Mouse (Mus musculus): ENCODE measurements around the gene Il34.
"Not testable (repeated sequence)": the region's sequence is repeated elsewhere in the genome, so short reads cannot be mapped to it uniquely, and the experiment has no call there.

Gene Il34

DNA sequence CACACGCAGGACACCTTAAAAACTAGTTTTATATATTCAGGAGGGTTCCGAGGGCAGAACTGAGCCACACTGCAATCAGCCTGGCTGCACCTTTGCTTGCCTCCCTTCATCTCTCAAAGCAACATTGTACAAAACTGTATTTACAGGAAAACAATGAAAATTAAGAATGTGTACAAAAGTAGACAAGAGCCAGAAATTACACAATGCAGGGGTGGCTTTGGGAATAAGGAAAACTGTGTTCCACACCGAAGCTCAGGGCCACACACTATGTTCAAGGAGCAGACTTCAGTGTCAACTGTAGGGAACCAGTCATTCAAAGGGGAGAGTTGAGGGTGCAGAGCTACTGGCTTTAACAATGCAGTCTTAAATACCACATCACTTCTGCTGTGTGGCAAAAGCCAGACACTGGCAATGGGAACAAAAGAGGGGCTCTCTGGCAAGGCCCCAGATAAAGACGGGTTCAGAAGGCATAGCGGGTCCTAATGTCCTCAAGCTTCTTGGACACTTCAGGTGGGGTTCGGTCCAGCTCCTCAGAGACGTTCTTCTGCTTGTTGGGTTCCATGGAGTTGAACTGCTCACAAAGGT, 4.8 kb upstream of the Il34 start:
- DNase-seq (ENCODE audit: low spot score), result no peak

DNA sequence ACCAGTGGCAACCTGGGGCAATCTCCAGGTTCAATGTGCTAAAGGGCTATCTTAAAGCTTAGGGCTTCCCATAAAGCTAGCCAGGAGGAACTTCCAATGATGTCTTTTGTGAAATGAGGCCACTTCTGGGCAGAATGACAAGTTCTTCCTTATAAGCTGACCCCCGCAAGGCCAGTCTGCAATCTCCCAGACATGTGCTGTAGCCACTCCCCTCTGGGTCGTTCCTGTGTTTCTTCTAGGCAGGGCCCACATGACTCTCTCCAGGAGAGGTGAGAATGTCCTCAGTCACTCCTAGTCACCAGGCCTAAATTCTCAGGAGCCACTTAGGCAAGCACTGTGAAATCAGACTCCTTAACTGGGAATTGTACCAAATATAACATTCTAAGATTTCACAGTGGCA, 4.1 kb upstream of the Il34 start:
- no peak for DNase-seq (ENCODE audit: low spot score)

DNA sequence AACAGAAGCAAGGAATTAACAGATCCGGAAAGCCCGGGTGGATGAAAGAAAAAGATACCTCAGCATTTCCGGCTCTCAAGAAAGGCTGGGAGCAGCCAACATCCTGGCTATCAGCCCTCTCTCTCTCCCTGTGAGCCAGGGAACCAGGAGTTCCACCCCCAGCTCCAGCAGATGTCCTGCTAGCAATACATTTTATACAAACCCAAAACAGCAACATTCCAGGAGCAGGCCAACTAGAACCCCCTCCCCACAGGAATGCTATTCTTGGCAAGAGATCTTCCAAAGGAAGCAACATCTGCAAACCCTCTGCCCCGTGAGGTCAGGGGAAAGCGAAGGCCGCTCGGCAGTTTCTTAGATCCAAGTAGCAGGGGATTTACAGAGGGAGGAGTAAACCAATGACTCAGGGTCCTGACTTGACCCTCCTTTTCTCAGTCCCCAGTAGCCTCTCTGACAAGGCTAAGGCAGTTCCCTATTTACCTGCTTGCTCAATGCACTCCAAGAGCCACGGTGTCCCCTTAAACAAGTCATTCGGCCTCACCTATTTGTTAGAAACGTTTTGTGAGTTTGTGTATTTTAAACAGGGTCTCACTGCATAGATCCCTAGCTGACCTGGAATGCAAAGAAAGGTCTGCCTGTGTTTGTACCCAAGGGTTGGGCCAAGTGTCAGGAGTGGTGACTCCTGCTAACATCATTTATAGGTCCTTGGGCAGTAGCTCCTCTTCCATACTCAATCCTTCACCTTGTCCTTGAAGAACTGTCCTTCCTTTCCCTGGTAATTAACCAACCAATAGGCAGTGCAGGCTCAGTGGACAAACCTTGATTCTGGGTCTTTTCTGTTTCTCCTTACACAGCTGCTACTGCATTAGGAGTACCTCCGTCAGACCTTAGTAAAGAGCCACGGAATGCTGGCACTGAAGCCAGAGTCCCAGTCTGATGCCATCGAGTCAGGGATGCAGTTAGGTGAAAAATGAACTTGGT, 3.1 kb upstream of the Il34 start:
- no peak for DNase-seq (ENCODE audit: low spot score)

DNA sequence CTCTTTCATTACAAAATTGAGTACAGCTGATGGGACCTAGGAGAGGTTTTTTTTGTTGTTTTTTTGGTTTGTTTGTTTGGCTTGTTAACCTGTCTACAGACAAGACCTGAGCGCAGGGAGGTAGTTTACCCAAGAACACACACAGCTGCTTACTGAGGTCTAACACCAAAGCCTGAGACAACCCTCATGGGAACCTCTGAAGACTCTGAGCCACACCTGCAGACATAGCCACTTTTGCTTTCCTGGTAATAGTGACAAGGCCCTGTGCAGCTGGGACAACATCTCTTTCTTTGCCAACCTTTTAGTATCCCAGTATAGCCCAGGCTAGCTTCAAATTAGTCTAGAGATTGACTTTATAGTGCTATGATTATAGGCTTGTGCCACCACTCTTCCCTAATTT, 422 bp upstream of the Il34 start:
- DNase-seq (ENCODE audit: low spot score), result no peak

DNA sequence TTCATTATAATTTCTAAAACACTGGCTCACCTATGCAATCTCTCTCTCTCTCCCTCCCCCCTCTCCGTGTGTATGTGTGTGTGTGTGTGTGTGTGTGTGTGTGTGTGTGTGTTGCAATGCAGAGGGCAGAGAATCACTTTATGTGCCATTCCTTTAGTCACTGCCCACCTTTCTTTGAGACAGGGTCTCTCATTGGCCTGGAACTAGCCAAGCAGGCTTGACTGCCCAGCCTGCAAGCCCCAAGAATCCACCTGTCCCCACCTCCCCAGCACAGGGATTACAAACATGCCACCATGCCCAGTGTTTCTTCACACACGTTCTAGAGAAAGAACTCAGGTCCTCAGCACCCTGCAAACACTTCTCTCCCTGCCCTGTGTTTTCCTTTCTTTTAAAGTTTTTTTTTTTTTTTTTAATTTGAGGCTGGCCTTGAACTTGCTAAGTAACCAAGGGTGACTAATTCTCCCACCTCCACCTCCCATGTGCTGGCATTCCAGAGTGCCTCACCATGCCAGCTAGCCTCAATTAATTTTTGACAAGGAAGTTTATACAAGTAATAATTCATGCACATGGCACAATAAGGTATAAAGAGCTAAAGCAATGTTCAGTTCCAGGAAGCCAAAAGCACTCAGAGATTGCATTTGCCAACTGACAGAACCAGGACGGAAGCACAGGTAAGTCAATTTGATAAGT, 754 bp downstream of the Il34 start:
- DNase-seq (ENCODE audit: low spot score), result no peak

DNA sequence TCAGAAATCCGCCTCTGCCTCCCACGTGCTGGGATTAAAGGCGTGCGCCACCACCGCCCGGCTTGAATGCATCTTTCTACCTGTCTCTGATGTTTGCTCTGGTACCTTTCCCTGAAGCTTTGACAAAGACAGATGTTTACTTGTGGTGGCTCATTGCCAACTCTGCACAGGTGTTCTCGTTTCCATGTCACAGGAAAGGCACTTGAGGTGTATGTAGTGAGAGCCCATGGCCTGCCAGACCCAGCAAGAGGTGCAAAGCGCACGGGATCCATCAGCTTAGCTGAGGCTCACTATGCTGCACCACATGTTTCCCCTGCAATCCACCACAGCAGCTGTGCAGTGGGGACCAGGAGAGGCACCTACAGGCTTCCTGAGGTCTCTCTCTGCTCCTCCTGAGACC, 1.9 kb downstream of the Il34 start:
- DNase-seq (ENCODE audit: low spot score), result no peak

DNA sequence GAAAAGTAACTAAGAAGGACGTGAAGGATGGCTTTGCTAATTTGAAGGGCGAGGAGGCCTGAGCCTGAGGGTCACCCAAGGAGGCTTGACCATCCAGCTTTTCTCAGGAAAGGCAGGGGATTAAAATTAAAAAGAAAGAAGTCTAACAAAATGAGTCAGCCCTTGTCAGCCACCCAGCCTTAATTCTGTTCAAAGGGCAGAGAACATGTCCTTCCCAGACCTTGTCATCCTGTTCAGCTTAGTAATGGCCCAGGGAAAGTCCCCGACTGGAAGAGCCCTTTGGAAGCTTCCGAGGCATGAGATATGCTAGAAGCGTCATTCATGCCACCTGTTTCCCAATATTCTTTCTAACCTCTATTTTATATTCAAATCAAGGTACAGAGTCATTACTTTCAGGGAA, 2.7 kb downstream of the Il34 start:
- no peak for DNase-seq (ENCODE audit: low spot score)

DNA sequence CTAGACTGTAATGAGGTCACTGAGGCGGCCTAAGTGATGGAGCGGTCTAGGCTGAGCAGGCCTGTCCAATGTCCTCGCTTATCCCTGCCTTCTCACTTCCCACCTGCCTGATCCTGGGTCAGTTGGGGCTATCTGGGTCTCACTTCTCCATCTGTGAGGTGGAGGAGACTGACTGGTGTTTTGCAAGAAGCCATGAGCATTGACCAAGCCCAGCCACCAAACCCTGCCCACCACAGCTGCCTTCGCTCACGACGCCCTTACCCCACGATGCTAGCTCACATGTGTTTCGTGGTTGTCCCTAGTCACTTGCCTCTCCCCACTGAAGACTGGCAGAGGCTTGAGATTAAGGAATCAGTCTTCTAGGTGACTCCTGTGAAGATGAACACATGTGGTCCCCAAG, 8.6 kb downstream of the Il34 start:
- no peak for DNase-seq (ENCODE audit: low spot score)

DNA sequence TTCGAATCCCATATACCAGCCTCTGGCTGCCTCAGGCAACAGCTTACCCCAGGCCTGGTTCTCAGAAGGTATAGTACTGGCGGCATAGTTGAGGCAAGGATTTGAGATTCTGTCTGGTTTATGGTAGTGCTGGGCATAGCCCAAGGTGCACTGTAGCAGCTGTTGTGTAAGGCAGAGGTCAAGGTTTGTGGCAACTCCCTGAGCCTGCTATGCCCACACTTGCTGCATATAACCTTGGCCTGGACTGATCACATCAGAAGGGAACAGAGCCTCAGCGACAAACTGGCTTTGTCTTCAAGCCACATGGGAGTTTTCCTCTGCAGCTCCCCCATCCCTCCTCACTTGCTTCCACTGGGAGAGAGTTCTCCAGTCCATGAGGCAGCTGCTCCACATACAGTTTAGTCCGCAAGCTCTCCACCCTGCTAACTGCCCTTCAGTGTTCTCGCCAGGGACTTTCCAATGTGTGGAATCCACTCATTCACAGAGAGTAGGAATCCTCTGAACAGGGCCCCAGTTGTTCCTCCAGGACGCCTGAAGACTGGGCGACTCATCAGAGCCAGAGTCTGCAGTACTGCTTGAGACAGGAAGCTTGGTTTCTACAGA, 11.3 kb downstream of the Il34 start:
- no peak for DNase-seq (ENCODE audit: low spot score)

DNA sequence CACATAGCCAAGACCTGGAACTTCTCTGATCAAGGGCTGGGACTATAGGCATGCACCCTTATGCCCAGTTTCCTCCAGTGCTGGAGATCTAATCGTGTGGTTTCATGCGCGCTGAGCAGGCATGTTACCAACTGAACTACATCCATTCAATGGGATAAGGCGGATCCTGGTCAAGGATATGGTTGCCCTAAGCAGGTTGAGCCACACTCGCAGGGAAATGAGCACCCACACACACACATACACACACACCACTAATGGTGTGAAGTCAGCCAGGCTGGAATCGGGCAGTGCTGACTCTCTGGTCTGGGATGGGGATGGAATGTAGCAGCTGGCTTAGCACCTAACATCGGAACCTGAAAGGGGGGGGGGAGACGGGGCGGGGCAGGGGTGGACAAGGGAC, 11.8 kb downstream of the Il34 start:
- no peak for DNase-seq (ENCODE audit: low spot score)

DNA sequence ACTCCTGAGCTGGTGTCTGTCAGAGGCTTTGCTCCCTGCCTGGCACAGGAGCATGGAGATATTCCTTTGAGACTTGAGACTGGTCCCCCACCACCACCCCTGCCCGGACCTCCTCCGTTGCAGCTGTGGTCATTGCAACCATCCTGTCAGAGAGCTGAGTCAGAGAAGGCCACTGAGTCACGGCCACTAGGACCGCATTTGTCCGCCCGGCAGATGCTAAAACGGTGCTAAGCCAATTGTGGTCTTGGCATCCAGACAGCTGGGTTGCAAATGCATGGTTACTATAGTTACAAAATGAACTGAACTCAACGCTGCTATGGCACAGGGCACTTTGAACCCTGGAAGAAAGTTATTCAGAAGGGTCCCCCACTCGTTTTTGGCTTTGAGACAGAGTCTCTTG, 12.2 kb downstream of the Il34 start:
- no peak for DNase-seq (ENCODE audit: low spot score)

DNA sequence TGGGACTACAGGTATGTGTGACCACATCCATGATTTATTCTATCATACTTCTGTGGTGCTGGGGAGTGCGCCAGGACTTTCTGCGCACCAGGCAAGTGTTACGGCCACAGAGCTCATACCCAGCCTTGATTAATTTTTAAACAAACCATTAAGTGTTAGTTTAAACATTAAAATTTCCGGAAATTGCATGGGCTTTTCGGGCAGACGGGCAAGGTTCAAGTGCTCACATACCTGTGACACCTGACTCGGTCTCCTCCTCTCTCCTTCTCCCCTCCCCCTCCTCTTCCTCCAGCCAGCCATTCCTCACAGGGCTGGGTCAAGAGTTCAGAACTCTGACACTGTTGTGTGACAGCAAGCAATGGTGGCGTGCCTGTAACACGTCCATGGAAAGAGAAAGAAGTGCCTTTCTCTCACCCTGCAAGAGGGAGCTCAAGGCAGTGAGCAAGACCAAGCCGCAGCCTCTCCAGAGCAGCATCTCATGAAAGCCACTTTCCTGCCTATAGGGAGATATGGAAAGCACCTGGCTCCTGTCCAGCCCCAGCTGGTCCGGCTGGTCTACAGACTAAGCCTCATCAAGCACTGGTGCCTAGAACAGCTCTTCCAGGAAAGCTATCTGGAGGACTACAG, 13.0 kb downstream of the Il34 start:
- no peak for DNase-seq (ENCODE audit: low spot score)

DNA sequence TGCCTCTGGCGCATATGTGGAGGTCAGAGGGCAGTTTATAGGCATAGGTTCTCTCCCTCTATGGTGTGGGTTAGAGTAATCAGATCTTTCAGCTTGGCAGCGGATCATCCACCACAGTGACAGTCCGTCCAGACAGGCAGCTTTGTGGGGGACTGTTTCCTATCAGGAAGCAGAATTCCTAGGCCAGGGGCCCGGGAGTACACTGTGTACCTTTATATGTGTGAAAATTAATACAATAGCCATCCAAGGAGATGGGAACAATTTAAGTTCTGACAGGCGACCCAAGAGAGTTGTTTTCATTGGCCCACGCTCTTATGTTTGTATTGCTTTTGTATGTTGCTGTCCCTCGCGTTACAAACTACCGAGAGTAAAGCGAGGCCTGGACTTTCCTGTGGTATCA, 14.6 kb downstream of the Il34 start:
- DNase-seq (ENCODE audit: low spot score), result no peak

DNA sequence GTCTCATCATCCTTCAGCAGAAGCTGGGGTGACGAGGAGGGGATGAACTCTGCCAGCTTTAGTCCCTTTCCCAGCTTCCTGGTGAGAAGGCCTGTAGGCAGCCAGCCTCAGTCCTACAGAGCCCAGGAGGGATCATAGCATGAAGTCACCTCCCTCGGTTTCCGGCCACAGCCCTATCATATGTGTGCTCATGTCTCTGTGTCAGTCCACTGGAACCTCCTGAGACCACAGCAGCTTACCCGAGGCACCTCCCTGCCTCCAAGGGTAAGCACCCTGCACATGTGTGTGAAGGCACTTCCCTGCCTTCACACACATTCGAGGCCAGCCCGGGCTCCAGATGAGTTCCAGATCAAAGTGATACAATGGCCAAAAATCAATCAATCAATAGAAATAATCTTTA, 15.5 kb downstream of the Il34 start:
- no peak for DNase-seq (ENCODE audit: low spot score)

DNA sequence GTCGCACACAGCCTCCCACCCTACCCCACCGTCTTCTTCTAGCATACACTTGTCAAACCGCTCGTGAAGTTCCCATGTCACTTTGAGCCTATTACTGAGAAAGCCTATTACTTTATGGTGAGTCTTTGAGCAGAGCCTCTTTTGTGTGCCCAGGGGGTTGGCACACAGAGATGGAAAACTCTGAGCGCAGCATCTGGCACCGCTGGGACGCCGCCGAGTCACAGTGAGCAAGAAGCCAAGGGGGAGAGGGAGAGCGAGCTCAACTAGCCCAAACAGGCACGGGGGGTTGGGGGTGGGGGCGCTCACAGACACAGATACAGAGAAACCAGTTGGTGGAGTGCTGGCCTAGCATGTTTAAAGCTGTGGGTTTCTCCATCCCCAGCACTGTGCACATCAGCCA, 16.2 kb downstream of the Il34 start:
- DNase-seq (ENCODE audit: low spot score), result no peak

DNA sequence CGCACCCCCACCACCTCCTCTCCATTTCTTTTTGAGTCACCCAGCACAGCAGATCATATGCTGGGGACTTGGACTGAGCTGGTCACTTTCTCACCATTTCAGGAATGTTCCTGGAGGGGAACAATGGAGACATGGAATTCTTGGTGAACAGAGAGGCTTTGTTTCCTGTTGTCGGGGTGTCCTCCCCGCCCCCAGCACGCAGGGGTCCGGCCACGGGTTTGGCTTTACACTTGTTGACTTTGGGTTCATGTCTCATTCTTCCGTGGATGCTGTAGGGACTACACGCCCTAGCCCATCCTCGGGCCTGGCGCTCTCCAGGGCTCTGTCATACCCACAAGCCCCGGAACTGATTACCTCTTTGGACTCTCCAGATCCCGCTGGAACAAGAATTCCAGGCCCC, 16.7 kb downstream of the Il34 start:
- no peak for DNase-seq (ENCODE audit: low spot score)

DNA sequence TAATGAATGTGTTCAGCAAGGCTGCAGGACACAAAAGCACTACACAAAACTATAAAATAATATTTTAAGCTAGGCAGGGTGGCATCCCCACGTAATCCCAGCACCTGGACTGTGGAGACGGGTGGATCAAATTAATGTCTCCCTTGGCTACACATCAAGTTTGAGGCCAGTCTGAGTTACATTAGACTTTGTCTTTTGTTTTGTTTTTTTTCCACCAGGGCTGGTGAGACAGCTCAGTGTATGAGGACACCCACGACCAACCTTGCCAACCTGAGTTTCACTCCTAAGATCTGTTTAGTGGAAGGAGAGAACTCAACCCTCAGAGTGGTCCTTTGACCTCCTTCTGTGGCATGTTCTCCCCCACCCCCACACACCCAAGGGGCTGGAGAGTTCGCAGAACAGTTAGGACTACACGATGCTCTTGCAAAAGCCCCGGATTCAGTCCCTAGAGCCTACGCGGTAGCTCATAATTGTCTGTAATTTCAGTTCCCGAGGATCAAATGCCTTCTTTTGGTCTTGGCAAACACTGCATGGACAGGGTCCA, 18.2 kb downstream of the Il34 start:
- no peak for DNase-seq (ENCODE audit: low spot score)

DNA sequence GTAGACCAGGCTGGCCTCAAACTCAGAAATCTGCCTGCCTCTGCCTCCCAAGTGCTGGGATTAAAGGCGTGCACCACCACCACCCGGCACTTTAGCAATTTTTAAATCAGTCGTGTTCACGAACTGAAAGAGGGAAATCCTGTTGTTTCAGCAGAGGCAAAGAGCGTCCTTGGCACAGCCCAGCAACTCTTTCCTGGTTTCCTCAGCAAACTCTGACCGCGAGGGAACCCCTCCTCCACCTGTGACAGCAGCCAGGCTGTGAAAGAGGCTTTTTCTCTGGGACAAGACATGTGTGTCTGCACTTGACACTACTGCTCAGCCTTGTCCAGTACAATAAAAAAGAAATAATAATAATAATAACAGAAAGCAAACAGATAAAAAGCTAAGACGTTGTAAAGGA, 18.8 kb downstream of the Il34 start:
- DNase-seq (ENCODE audit: low spot score), result no peak

DNA sequence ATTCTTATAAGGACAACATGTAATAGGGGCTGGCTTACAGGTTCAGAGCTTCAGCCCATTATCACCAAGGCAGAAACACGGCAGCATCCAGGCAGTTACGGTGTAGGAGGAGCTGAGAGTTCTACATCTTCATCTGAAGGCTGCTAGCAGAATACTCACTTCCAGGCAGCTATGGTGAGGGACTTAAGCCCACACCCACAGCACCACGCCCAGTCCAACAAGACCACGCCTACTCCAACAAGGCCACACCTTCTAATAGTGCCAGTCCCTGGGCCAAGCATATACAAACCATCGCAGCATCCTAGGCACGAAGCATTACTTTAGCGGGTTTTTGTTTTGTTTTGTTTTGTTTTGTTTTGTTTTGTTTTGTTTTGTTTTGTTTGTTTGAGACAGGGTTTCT, 19.2 kb downstream of the Il34 start:
- not testable (repeated sequence) for DNase-seq (ENCODE audit: low spot score)

DNA sequence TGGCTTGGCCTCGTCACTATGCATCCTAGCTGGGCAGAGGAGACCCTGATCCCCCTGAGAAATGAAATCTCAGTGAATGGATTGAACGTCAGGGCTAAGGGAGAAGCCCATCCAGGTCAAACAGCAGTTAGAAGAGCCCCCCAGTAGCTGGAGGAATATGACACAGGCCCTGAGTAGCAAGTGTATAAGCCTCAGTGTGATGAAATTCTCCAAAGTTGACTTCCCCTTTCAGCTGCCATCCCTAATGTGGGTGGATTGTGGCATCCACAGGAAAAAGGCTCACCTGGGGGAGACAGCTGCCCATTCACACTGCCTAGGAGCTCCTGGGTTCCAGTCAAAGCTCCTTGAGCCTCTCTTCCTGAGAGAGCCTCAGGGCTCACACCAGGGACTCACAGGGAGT, 20.4 kb downstream of the Il34 start:
- DNase-seq (ENCODE audit: low spot score), result no peak

DNA sequence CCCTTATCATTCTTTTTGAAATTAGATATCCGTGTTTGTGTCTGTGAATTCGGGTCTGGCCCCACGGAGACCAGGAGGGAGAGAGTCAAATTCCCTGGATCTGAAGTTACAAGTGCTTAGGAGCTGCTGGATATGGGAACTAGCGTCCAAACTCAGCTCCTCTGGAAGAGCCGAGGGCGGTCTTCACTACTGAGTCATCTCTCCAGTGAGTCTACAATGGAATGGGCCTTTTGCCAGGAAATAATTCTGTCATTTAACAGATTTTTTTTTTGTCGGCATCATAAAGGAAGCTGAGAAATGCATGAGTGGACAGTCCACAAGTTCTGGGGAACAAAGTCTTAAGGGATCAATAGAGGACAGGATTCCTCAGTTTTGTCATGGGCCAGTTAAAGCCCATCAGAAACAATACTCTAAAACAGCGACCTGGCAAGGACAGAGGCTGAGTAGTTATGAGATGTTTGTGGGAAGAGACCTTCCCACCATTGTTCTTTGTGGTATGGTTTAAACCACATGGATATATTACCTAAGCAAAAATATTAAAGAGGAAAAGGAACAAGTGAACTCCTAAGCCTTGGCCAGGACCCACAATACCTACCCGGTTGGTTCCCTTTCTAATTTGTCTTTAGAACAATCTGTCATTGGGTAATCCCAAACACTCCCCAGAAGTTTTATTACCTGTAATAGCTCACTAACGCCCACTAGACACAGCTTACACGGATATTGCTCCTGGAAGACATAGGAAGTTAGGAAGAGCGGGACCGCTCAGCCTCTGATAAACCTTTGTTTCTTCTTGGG, 25.6 kb downstream of the Il34 start:
- no peak for DNase-seq (ENCODE audit: low spot score)
